Mouse (Mus musculus): Measurements from ENCODE around the gene Polk.

The Polk gene

GRCm38 (mm10) chr13:96542081-96542889 lies at the start of gene Polk, which contains the start of gene Col4a3bp:
Gene Polk (minus strand): TSS chr13:96542579.
Gene Col4a3bp (plus strand): TSS chr13:96542618.
- DNase-seq (ENCODE audit: low spot score in 2 of 2) = peak; percentile 94 to 97

GRCm38 (mm10) chr13:96588642-96589041 lies 46.3 kb upstream of the Polk start:
- DNase-seq (ENCODE audit: low spot score in 2 of 2) = no peak

- no peak for DNase-seq (ENCODE audit: low spot score in 2 of 2)
Observed at GRCm38 (mm10) chr13:96586540-96586939, 44.2 kb upstream of the Polk start.

- DNase-seq (ENCODE audit: low spot score in 2 of 2) = no peak
Observed at GRCm38 (mm10) chr13:96584201-96584600, 41.8 kb upstream of the Polk start.

- DNase-seq (ENCODE audit: low spot score in 2 of 2) = no peak
Observed at GRCm38 (mm10) chr13:96579979-96580378, 37.6 kb upstream of the Polk start.

- no peak for DNase-seq (ENCODE audit: low spot score in 2 of 2)
Observed at GRCm38 (mm10) chr13:96579104-96579503, 36.7 kb upstream of the Polk start.

GRCm38 (mm10) chr13:96574170-96574569 lies 31.8 kb upstream of the Polk start:
- DNase-seq (ENCODE audit: low spot score in 2 of 2) = no peak

GRCm38 (mm10) chr13:96571016-96571361 lies 28.6 kb upstream of the Polk start:
- no peak for DNase-seq (ENCODE audit: low spot score in 2 of 2)

GRCm38 (mm10) chr13:96570313-96571015 lies 28.1 kb upstream of the Polk start:
- DNase-seq (ENCODE audit: low spot score in 2 of 2) = peak in 1 of 2 experiments; percentile 41

GRCm38 (mm10) chr13:96567977-96568376 lies 25.6 kb upstream of the Polk start:
- no peak for DNase-seq (ENCODE audit: low spot score in 2 of 2)

- DNase-seq (ENCODE audit: low spot score in 2 of 2) = no peak
Observed at GRCm38 (mm10) chr13:96555099-96555498, 12.7 kb upstream of the Polk start.

- no peak for DNase-seq (ENCODE audit: low spot score in 2 of 2)
Observed at GRCm38 (mm10) chr13:96547941-96548340, 5.6 kb upstream of the Polk start.

GRCm38 (mm10) chr13:96547250-96547649 lies 4.9 kb upstream of the Polk start:
- no peak for DNase-seq (ENCODE audit: low spot score in 2 of 2)

GRCm38 (mm10) chr13:96544506-96544905 lies 2.1 kb upstream of the Polk start:
- no peak for DNase-seq (ENCODE audit: low spot score in 2 of 2)

GRCm38 (mm10) chr13:96542901-96543891 lies 817 bp upstream of the Polk start:
- DNase-seq (ENCODE audit: low spot score in 2 of 2) = peak; percentile 41 to 77

- DNase-seq (ENCODE audit: low spot score in 2 of 2) = no peak
Observed at GRCm38 (mm10) chr13:96541381-96541780, 998 bp downstream of the Polk start.

GRCm38 (mm10) chr13:96538103-96538502 lies 4.3 kb downstream of the Polk start:
- DNase-seq (ENCODE audit: low spot score in 2 of 2) = no peak

GRCm38 (mm10) chr13:96536821-96537572 lies 5.4 kb downstream of the Polk start:
- DNase-seq (ENCODE audit: low spot score in 2 of 2) = no peak

GRCm38 (mm10) chr13:96533742-96534141 lies 8.6 kb downstream of the Polk start:
- DNase-seq (ENCODE audit: low spot score in 2 of 2) = no peak

- DNase-seq (ENCODE audit: low spot score in 2 of 2) = no peak
Observed at GRCm38 (mm10) chr13:96532176-96532575, 10.2 kb downstream of the Polk start.

- DNase-seq (ENCODE audit: low spot score in 2 of 2) = no peak
Observed at GRCm38 (mm10) chr13:96530064-96530463, 12.3 kb downstream of the Polk start.
